Mouse (Mus musculus): ENCODE data around the gene Gm11397.
"Not testable (repeated sequence)": the region's sequence is repeated elsewhere in the genome, so short reads cannot be mapped to it uniquely, and the experiment has no call there.

The Gm11397 gene

DNA sequence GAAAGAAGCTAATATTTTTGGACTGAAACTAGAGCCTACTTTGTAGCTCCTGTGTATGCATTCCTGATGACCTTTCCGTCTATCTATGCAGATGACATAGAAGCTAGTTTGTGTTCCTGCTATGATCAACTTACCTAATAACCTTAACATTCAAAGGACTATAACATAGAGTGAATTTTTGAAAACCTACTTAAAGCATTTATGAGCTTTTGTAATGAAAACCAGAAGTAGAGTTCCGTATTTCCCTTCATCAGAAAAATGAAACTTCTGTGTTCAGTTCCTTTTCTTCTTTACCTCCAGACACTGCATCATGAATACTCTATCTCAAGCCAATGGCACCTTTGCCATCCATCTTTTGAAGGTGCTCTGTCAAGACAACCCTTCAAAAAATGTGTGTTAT lies at the start of gene Gm11397:
Gm11397 (plus strand) TSS at position 301 of the 400 bp plus-strand sequence.
- not testable (repeated sequence) for DNase-seq

DNA sequence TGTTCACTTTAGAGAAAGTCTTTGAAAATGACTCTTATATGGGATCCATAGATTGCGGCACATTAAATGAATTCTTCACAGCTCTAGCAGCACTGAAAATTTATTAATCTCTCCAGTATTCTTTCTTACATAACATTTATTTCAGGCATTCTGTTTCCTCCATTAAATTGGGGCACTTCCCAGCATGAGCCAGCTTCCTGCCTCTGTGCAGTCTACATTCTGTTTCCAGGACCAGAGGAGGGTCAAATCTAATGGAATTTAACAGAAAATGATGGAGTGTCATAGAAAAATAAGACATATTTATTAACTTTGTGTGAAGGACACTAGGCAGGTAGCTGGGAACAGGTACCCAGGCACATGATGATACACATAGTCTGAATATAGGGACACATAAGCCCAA lies 38.9 kb upstream of the Gm11397 start:
- not testable (repeated sequence) for DNase-seq

DNA sequence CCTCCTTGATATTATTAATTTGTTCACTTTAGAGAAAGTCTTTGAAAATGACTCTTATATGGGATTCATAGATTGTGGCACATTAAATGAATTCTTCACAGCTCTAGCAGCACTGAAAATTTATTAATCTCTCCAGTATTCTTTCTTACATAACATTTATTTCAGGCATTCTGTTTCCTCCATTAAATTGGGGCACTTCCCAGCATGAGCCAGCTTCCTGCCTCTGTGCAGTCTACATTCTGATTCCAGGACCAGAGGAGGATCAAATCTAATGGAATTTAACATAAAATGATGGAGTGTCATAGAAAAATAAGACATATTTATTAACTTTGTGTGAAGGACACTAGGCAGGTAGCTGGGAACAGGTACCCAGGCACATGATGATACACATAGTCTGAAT lies 37.2 kb downstream of the Gm11397 start:
- not testable (repeated sequence) for DNase-seq
